In genomic region chr19:5937095-5937835, GRCm38 (mm10) we compare ENCODE assay signal across 10 mouse cellular contexts. TPM values are rescaled to one million over a fixed set of nuclear protein-coding genes. Genes with fewer than 3 reads are reported as not detected.
DNase-seq lines count a peak whose midpoint lies in the region; ATAC-seq and TF ChIP-seq lines count a peak whose summit lies in the region.
"Had no signal": no experiment of that assay in that cellular context is flagged by ENCODE, and none has a peak within 500 bp of the region (broad histone marks: within the 10 kb centered on the region; RNA-seq: fewer than 3 reads in every experiment).

No protein-coding gene starts in this region.

- ATAC-seq in lung, embryonic 14.5 days (ENCODE audit: insufficient read depth) = peak; percentile 38; the same call in 1 of the 2 replicates
- ATAC-seq in liver, embryonic 15.5 days (ENCODE audit: insufficient read depth) = no peak
- peak; percentile 51; the same call in 1 of the 2 replicates for ATAC-seq in neural tube, embryonic 14.5 days (ENCODE audit: low read depth)

- peak; percentile 31 to 34 for DNase-seq in cerebellum, postnatal 10 days
- DNase-seq in cerebellum, adult 9-10 months = no peak
- DNase-seq in lung, embryonic 14.5 days = peak; percentile 74
- no peak for DNase-seq in lung, postnatal 25 days (ENCODE audit: low spot score)
- DNase-seq in layer of hippocampus, postnatal 14 days (ENCODE audit: low spot score in 2 of 2) = no peak
- no peak for DNase-seq in adrenal gland, postnatal 25 days

- WGBS in lung, embryonic 14.5 days = 55% methylated on average over 21 of the region's 21 CpGs
- 64% methylated on average over 21 of the region's 21 CpGs for WGBS in liver, embryonic 15.5 days (ENCODE audit: insufficient replicate concordance)
- WGBS in neural tube, embryonic 14.5 days = 63% methylated on average over 21 of the region's 21 CpGs

- H3K9me3 ChIP-seq in lung, embryonic 14.5 days (ENCODE audit: low read depth, low read length) = no peaks in the 10 kb centered on the region
- H3K9me3 ChIP-seq in liver, embryonic 15.5 days (replicated peaks) = no peaks in the 10 kb centered on the region
- no peaks in the 10 kb centered on the region for H3K9me3 ChIP-seq in neural tube, embryonic 14.5 days (ENCODE audit: control insufficient read depth, low read length)

- no peak for TF ChIP-seq CTCF in lung, embryonic 14.5 days (IDR thresholded peaks at IDR 0.05; ENCODE audit: low read depth)

- H3K9ac ChIP-seq in lung, embryonic 14.5 days = no peak overlapping the region
- H3K9ac ChIP-seq in liver, embryonic 15.5 days = no peak overlapping the region
- no peak overlapping the region for H3K9ac ChIP-seq in neural tube, embryonic 14.5 days (replicated peaks; ENCODE audit: low read depth, low read length)

- peaks cover 28% of the 10 kb centered on the region for H3K4me1 ChIP-seq in lung, embryonic 14.5 days (ENCODE audit: insufficient read depth)
- peaks cover 44% of the 10 kb centered on the region for H3K4me1 ChIP-seq in liver, embryonic 15.5 days (replicated peaks)
- peaks cover 2% of the 10 kb centered on the region; the same call in 1 of the 2 replicates for H3K4me1 ChIP-seq in neural tube, embryonic 14.5 days (ENCODE audit: control insufficient read depth, insufficient read depth, low read length)

- peaks cover 23% of the 10 kb centered on the region for H3K36me3 ChIP-seq in lung, embryonic 14.5 days (ENCODE audit: insufficient read depth)
- H3K36me3 ChIP-seq in liver, embryonic 15.5 days (replicated peaks) = peaks cover 32% of the 10 kb centered on the region
- no peaks in the 10 kb centered on the region for H3K36me3 ChIP-seq in neural tube, embryonic 14.5 days (ENCODE audit: control insufficient read depth, insufficient read depth, low read length)

- H3K4me2 ChIP-seq in lung, embryonic 14.5 days = peak overlapping the region; percentile 29; the same call in 1 of the 2 replicates
- peak overlapping the region; percentile 50 for H3K4me2 ChIP-seq in liver, embryonic 15.5 days
- no peak overlapping the region for H3K4me2 ChIP-seq in neural tube, embryonic 14.5 days (ENCODE audit: low read depth, low read length)

- no peak overlapping the region for H3K4me3 ChIP-seq in lung, embryonic 14.5 days (ENCODE audit: low read depth, low read length)
- 0 out of 2 replicates have a peak overlapping the region, but pooled peaks have one; percentile 6 for H3K4me3 ChIP-seq in liver, embryonic 15.5 days (replicated peaks)
- no peak overlapping the region for H3K4me3 ChIP-seq in neural tube, embryonic 14.5 days (ENCODE audit: low read depth, low read length)
- H3K4me3 ChIP-seq: myocyte had no signal

- no peaks in the 10 kb centered on the region for H3K27me3 ChIP-seq in lung, embryonic 14.5 days (ENCODE audit: insufficient read depth, low read length)
- H3K27me3 ChIP-seq in liver, embryonic 15.5 days = peaks cover 12% of the 10 kb centered on the region
- H3K27me3 ChIP-seq in neural tube, embryonic 14.5 days (ENCODE audit: control insufficient read depth, insufficient read depth, low read length) = no peaks in the 10 kb centered on the region

- peak overlapping the region; percentile 30; the same call in 1 of the 2 replicates for H3K27ac ChIP-seq in lung, embryonic 14.5 days (ENCODE audit: low read depth)
- H3K27ac ChIP-seq in liver, embryonic 15.5 days (replicated peaks) = peak overlapping the region; percentile 53
- peak overlapping the region; percentile 55 for H3K27ac ChIP-seq in neural tube, embryonic 14.5 days (ENCODE audit: low read depth, low read length)

RNA-seq across cellular contexts. Expression of gene Cdc42ep2, which starts 12.6 kb away (rescaled TPM):
- 9.8 and 9.9 TPM in 2 replicates for polyA plus RNA-seq in lung, embryonic 14.5 days (2014; fragmentation: Nextera tagmentation; extraction: Ambion mirVana)
- 2.9 and 3.1 TPM in 2 replicates for polyA plus RNA-seq in liver, embryonic 15.5 days (2015; fragmentation: Nextera tagmentation; extraction: Ambion mirVana)
- polyA plus RNA-seq in neural tube, embryonic 14.5 days (2014; fragmentation: Nextera tagmentation; extraction: Ambion mirVana) = 16.7 and 17.4 TPM in 2 replicates
- total RNA-seq in layer of hippocampus, postnatal 14 days (2021) = 1 to 10 TPM; 4.7 to 5.7 TPM
- 6.2 and 8.5 TPM in 2 replicates for total RNA-seq in adrenal gland, postnatal 25 days (2021)

RNA-seq across cellular contexts. Expression of gene Dpf2, which starts 24.5 kb away (rescaled TPM):
- 147 and 162 TPM in 2 replicates for polyA plus RNA-seq in lung, embryonic 14.5 days (2014; fragmentation: Nextera tagmentation; extraction: Ambion mirVana)
- polyA plus RNA-seq in liver, embryonic 15.5 days (2015; fragmentation: Nextera tagmentation; extraction: Ambion mirVana) = 52.7 and 59.4 TPM in 2 replicates
- polyA plus RNA-seq in neural tube, embryonic 14.5 days (2014; fragmentation: Nextera tagmentation; extraction: Ambion mirVana) = 85.3 and 102 TPM in 2 replicates
- total RNA-seq in layer of hippocampus, postnatal 14 days (2021) = 10 to 100 TPM; 78.1 to 92.3 TPM
- total RNA-seq in adrenal gland, postnatal 25 days (2021) = 88.9 and 103 TPM in 2 replicates

RNA-seq across cellular contexts. Expression of gene Pola2, which starts 26.7 kb away (rescaled TPM):
- 88.7 and 89.3 TPM in 2 replicates for polyA plus RNA-seq in lung, embryonic 14.5 days (2014; fragmentation: Nextera tagmentation; extraction: Ambion mirVana)
- 53.8 and 58.9 TPM in 2 replicates for polyA plus RNA-seq in liver, embryonic 15.5 days (2015; fragmentation: Nextera tagmentation; extraction: Ambion mirVana)
- polyA plus RNA-seq in neural tube, embryonic 14.5 days (2014; fragmentation: Nextera tagmentation; extraction: Ambion mirVana) = 18.0 and 21.6 TPM in 2 replicates
- total RNA-seq in layer of hippocampus, postnatal 14 days (2021) = 1 to 10 TPM; 8.0 to 10.0 TPM
- 28.4 and 29.6 TPM in 2 replicates for total RNA-seq in adrenal gland, postnatal 25 days (2021)

RNA-seq across cellular contexts. Expression of gene Tigd3, which starts 43.3 kb away (rescaled TPM):
- 2.7 and 3.8 TPM in 2 replicates for polyA plus RNA-seq in lung, embryonic 14.5 days (2014; fragmentation: Nextera tagmentation; extraction: Ambion mirVana)
- polyA plus RNA-seq in liver, embryonic 15.5 days (2015; fragmentation: Nextera tagmentation; extraction: Ambion mirVana) = 2.8 and 2.9 TPM in 2 replicates
- 11.4 and 12.8 TPM in 2 replicates for polyA plus RNA-seq in neural tube, embryonic 14.5 days (2014; fragmentation: Nextera tagmentation; extraction: Ambion mirVana)
- total RNA-seq in layer of hippocampus, postnatal 14 days (2021) = 1 to 10 TPM; 3.4 to 4.2 TPM
- total RNA-seq in adrenal gland, postnatal 25 days (2021) = 1.3 and 2.0 TPM in 2 replicates

RNA-seq across cellular contexts. Expression of gene Slc22a20, which starts 48.7 kb away (rescaled TPM):
- not detected in 2 replicates for polyA plus RNA-seq in lung, embryonic 14.5 days (2014; fragmentation: Nextera tagmentation; extraction: Ambion mirVana)
- polyA plus RNA-seq in liver, embryonic 15.5 days (2015; fragmentation: Nextera tagmentation; extraction: Ambion mirVana) = 0.05 TPM in 1 of 2 replicates, not detected in the other
- not detected in 2 replicates for polyA plus RNA-seq in neural tube, embryonic 14.5 days (2014; fragmentation: Nextera tagmentation; extraction: Ambion mirVana)
- total RNA-seq in layer of hippocampus, postnatal 14 days (2021) = not detected
- total RNA-seq in adrenal gland, postnatal 25 days (2021) = not detected in 2 replicates
- total RNA-seq: heart, adult 18-20 months had no signal
- polyA plus RNA-seq: myocyte had no signal

Comparison
In these comparisons a context has a peak if more than half of its experiments do, and no peak if none do; other contexts are left out.
1. DNase-seq: peak in cerebellum, postnatal 10 days (2 of 2) and lung, embryonic 14.5 days (single experiment); none in cerebellum, adult 9-10 months (single experiment), lung, postnatal 25 days (single experiment), layer of hippocampus, postnatal 14 days (0 of 2) and adrenal gland, postnatal 25 days (single experiment).
2. Peak in every context shown above with its lines, with median percentiles within 50 percentile points of each other: H3K27ac ChIP-seq.